ENCODE assay signal across 28 mouse cellular contexts in genomic region chr13:98146573-98147160, GRCm38 (mm10). TPM values are rescaled to one million over a fixed set of nuclear protein-coding genes. Genes with fewer than 3 reads are reported as not detected.
A peak's percentile ranks its signal among the peaks of the same experiment; 100 is the strongest.
DNase-seq lines count a peak whose midpoint lies in the region; ATAC-seq and TF ChIP-seq lines count a peak whose summit lies in the region.
"Had no signal": no experiment of that assay in that cellular context is flagged by ENCODE, and none has a peak within 500 bp of the region (broad histone marks: within the 10 kb centered on the region; RNA-seq: fewer than 3 reads in every experiment).

No protein-coding gene starts in this region.

- H3K27ac ChIP-seq in layer of hippocampus, adult 2 months: peak overlapping the region; percentile 86
- H3K27ac ChIP-seq: forebrain, embryonic 10.5 days; forebrain, embryonic 15.5 days; heart, adult 2 months; heart, embryonic 13.5 days; left cerebral cortex, adult 2 months; limb, embryonic 12.5 days; liver, embryonic 15.5 days; midbrain, embryonic 12.5 days; neural tube, embryonic 12.5 days had no signal

- no peak for DNase-seq in layer of hippocampus, adult 2 months (ENCODE audit: low spot score in 2 of 2)
- no peak for DNase-seq in layer of hippocampus, adult 8-10 months (ENCODE audit: low spot score in 2 of 2)
- peak; percentile 50 for DNase-seq in 3T3-L1 (ENCODE audit: low read depth, low spot score)
- peak; percentile 12 for DNase-seq in NIH3T3 (ENCODE audit: low read depth)
- DNase-seq in retina, embryonic 14.5 days (ENCODE audit: low spot score): peak; percentile 30
- DNase-seq in adrenal gland, adult (ENCODE audit: inconsistent age in 2 of 2, low spot score in 1 of 2): no peak
- DNase-seq: adrenal gland, adult 2 months; adrenal gland, postnatal 36 days; cerebellum, adult 8-10 months; cerebellum, postnatal 25 days; gastrocnemius, postnatal 36 days; heart, adult 2 months; heart, postnatal 10 days; kidney, adult 9 months; kidney, postnatal 14 days; lung, embryonic 14.5 days; right cerebral cortex, postnatal 14 days had no signal

- no peak for TF ChIP-seq CTCF in layer of hippocampus, adult 2 months (conservative IDR thresholded peaks at IDR 0.05)

- H3K4me3 ChIP-seq in layer of hippocampus, adult 2 months: no peak overlapping the region; the same call in 1 of the 2 replicates
- H3K4me3 ChIP-seq: forebrain, embryonic 10.5 days; forebrain, embryonic 15.5 days; heart, adult 2 months; heart, embryonic 13.5 days; left cerebral cortex, adult 2 months; limb, embryonic 12.5 days; liver, embryonic 15.5 days; midbrain, embryonic 12.5 days; neural tube, embryonic 12.5 days had no signal

- no peak for ATAC-seq in erythroid progenitor cell, adult 5-6 weeks (replicated peaks; ENCODE audit: low FRiP score, poor library complexity, severe bottlenecking)
- ATAC-seq: forebrain, embryonic 15.5 days; intestine, embryonic 16.5 days had no signal

RNA-seq across cellular contexts. Expression of gene Arhgef28, which starts 59.6 kb away (rescaled TPM):
- total RNA-seq in layer of hippocampus, adult 2 months (2021): 100 to 1,000 TPM; 103 to 110 TPM
- total RNA-seq in layer of hippocampus, adult 8-10 months (2022): 10 to 100 TPM; 76.5 to 97.9 (median 94.2) TPM
- total RNA-seq in erythroid progenitor cell, adult 5-6 weeks (2015; ENCODE audit: low replicate concordance): 1.4 TPM in 1 of 2 replicates, not detected in the other
- 0.64 TPM in 1 of 2 replicates, not detected in the other for total RNA-seq in erythroid progenitor cell, adult 5-6 weeks (2017; ENCODE audit: low replicate concordance)
- total RNA-seq: MEL had no signal

Comparison
In these comparisons a context has a peak if more than half of its experiments do, and no peak if none do; other contexts are left out.
1. DNase-seq: peak in 3T3-L1 (single experiment), NIH3T3 (single experiment) and retina, embryonic 14.5 days (single experiment); none in layer of hippocampus, adult 2 months (0 of 2), layer of hippocampus, adult 8-10 months (0 of 2) and adrenal gland, adult (0 of 2).
2. RNA of gene Arhgef28, which starts 59.6 kb away (total RNA-seq): 103 to 110 TPM in layer of hippocampus, adult 2 months and 76.5 to 97.9 TPM in layer of hippocampus, adult 8-10 months; 0.64 to 1.4 TPM in erythroid progenitor cell, adult 5-6 weeks; every median in the first group is over 10 times any median in the second.